12 mouse cellular contexts compared by ENCODE assay signal in the genomic region with DNA sequence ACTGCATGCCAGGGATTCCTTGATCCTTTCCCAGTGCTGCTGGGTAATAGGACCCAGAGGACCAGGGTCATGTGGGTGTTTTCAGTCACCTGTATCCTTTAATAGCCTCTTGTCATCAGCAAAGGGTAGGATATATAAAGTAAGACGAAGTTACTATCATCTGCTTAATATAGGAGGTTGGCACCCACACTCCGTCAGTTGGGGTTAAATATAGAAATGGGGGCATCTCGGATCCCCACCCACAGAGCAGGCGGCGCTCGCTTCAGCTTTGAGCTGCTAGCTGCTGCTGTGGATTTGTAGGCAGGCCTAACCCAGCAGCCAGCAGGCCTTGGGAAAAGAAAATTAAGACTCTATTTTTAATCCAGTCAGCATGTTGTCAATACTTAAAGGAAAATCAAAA. TPM values are rescaled to one million over a fixed set of nuclear protein-coding genes. Genes with fewer than 3 reads are reported as not detected.
A peak's percentile ranks its signal among the peaks of the same experiment; 100 is the strongest.
DNase-seq lines count a peak whose midpoint lies in the region; ATAC-seq and TF ChIP-seq lines count a peak whose summit lies in the region.
"Had no signal": no experiment of that assay in that cellular context is flagged by ENCODE, and none has a peak within 500 bp of the region (broad histone marks: within the 10 kb centered on the region; RNA-seq: fewer than 3 reads in every experiment).

No protein-coding gene starts in this region.

- no peaks in the 10 kb centered on the region for H3K27me3 ChIP-seq in heart, adult 2 months (ENCODE audit: control insufficient read depth, insufficient read depth, low read length)
- H3K27me3 ChIP-seq: embryonic facial prominence, embryonic 12.5 days had no signal

- no peak for TF ChIP-seq EP300 in heart, adult 2 months (IDR thresholded peaks at IDR 0.05; ENCODE audit: insufficient read depth, low read depth, low read length)

- intact Hi-C loops in heart, adult 2 months (cut with DNase I): loop anchor here (2.0 kb wide), 1 partner anchor 27 kb away; no protein-coding TSS in a partner anchor

- 65% methylated on average over 6 of the region's 6 CpGs for WGBS in heart, adult 2 months

- no peak overlapping the region for H3K9ac ChIP-seq in heart, adult 2 months (ENCODE audit: low read depth, low read length)
- H3K9ac ChIP-seq: embryonic facial prominence, embryonic 12.5 days; liver, embryonic 14.5 days had no signal

- no peaks in the 10 kb centered on the region for H3K79me2 ChIP-seq in heart, adult 2 months (replicated peaks; ENCODE audit: control insufficient read depth, insufficient read depth, low read length)

- no peak for TF ChIP-seq CTCF in heart, adult 2 months (IDR thresholded peaks at IDR 0.05)
- no peak for TF ChIP-seq CTCF in layer of hippocampus, adult 2 months (conservative IDR thresholded peaks at IDR 0.05)

- peak in 1 of 2 experiments; percentile 60 for DNase-seq in heart, adult 2 months
- DNase-seq in heart, postnatal 4 days: no peak
- DNase-seq in frontal cortex, adult 2 months (ENCODE audit: extremely low spot score in 1 of 2, low spot score in 1 of 2): peak; percentile 84
- DNase-seq in layer of hippocampus, adult 2 months (ENCODE audit: low spot score in 2 of 2): peak; percentile 76
- peak; percentile 86 for DNase-seq in right cerebral cortex, adult 18-20 months
- DNase-seq in lung, adult 18-20 months: no peak
- DNase-seq in thymus, adult 18-20 months: no peak
- DNase-seq: gastrocnemius, postnatal 14 days; kidney, postnatal 14 days had no signal

- 0 out of 2 replicates have a peak, but pooled peaks cover 2% of the 10 kb centered on the region for H3K36me3 ChIP-seq in heart, adult 2 months (ENCODE audit: control insufficient read depth, insufficient read depth, low read length)
- H3K36me3 ChIP-seq: embryonic facial prominence, embryonic 12.5 days had no signal

- no peak for TF ChIP-seq POLR2A in heart, adult 2 months (IDR thresholded peaks at IDR 0.05; ENCODE audit: insufficient read depth, low read depth, low read length)

- H3K4me1 ChIP-seq in heart, adult 2 months (ENCODE audit: control insufficient read depth, insufficient read depth, low read length): peaks cover 15% of the 10 kb centered on the region
- H3K4me1 ChIP-seq: embryonic facial prominence, embryonic 12.5 days had no signal

- H3K4me3 ChIP-seq in heart, adult 2 months: no peak overlapping the region
- no peak overlapping the region for H3K4me3 ChIP-seq in layer of hippocampus, adult 2 months
- H3K4me3 ChIP-seq: embryonic facial prominence, embryonic 12.5 days had no signal

- peak overlapping the region; percentile 87 for H3K27ac ChIP-seq in heart, adult 2 months
- 0 out of 2 replicates have a peak overlapping the region, but pooled peaks have one; percentile 25 for H3K27ac ChIP-seq in layer of hippocampus, adult 2 months
- H3K27ac ChIP-seq: embryonic facial prominence, embryonic 12.5 days; liver, embryonic 14.5 days had no signal

- no peak for ATAC-seq in granulocyte monocyte progenitor cell, adult 5-6 weeks (replicated peaks; ENCODE audit: poor library complexity, severe bottlenecking)

RNA-seq across cellular contexts. Expression of gene Gpr153, which starts 28.0 kb away (rescaled TPM):
- total RNA-seq in heart, adult 2 months (2021): 10 to 100 TPM in 1 of 2 experiments, 1 to 10 TPM in 1; 8.6 to 11.9 TPM
- polyA plus RNA-seq in heart, adult 2 months (2012; rRNA removed): 18.0 and 24.0 TPM in 2 replicates
- total RNA-seq in heart, postnatal 4 days (2021): 10 to 100 TPM; 30.1 to 30.6 TPM
- 35.4 and 43.3 TPM in 2 replicates for polyA plus RNA-seq in frontal cortex, adult 2 months (2012; rRNA removed)
- 1 to 10 TPM; 5.6 to 6.4 TPM for total RNA-seq in layer of hippocampus, adult 2 months (2021)
- total RNA-seq in granulocyte monocyte progenitor cell, adult 5-6 weeks (2014; fragmentation: Nextera tagmentation): not detected in 2 replicates
- not detected in 2 replicates for total RNA-seq in granulocyte monocyte progenitor cell, adult 5-6 weeks (2017)

RNA-seq across cellular contexts. Expression of gene Hes3, which starts 45.5 kb away (rescaled TPM):
- not detected for total RNA-seq in heart, adult 2 months (2021)
- polyA plus RNA-seq in heart, adult 2 months (2012; rRNA removed): not detected in 2 replicates
- not detected for total RNA-seq in heart, postnatal 4 days (2021)
- polyA plus RNA-seq in frontal cortex, adult 2 months (2012; rRNA removed): 0.38 and 0.71 TPM in 2 replicates
- total RNA-seq in layer of hippocampus, adult 2 months (2021): not detected
- not detected in 2 replicates for total RNA-seq in granulocyte monocyte progenitor cell, adult 5-6 weeks (2014; fragmentation: Nextera tagmentation)
- total RNA-seq in granulocyte monocyte progenitor cell, adult 5-6 weeks (2017): not detected in 2 replicates
- total RNA-seq: gastrocnemius, postnatal 14 days had no signal
- polyA plus RNA-seq: liver, embryonic 14.5 days had no signal

RNA-seq across cellular contexts. Expression of gene Icmt, which starts 51.0 kb away (rescaled TPM):
- total RNA-seq in heart, adult 2 months (2021): 10 to 100 TPM; 26.4 to 28.2 TPM
- 17.7 and 27.2 TPM in 2 replicates for polyA plus RNA-seq in heart, adult 2 months (2012; rRNA removed)
- total RNA-seq in heart, postnatal 4 days (2021): 10 to 100 TPM; 32.1 to 33.3 TPM
- 32.7 and 34.2 TPM in 2 replicates for polyA plus RNA-seq in frontal cortex, adult 2 months (2012; rRNA removed)
- total RNA-seq in layer of hippocampus, adult 2 months (2021): 10 to 100 TPM; 42.3 to 43.0 TPM
- total RNA-seq in granulocyte monocyte progenitor cell, adult 5-6 weeks (2014; fragmentation: Nextera tagmentation): 14.3 and 17.9 TPM in 2 replicates
- 13.0 and 13.9 TPM in 2 replicates for total RNA-seq in granulocyte monocyte progenitor cell, adult 5-6 weeks (2017)

Comparison
In these comparisons a context has a peak if more than half of its experiments do, and no peak if none do; other contexts are left out.
1. DNase-seq: peak in frontal cortex, adult 2 months (2 of 2), layer of hippocampus, adult 2 months (2 of 2) and right cerebral cortex, adult 18-20 months (single experiment); none in heart, postnatal 4 days (single experiment), lung, adult 18-20 months (0 of 2) and thymus, adult 18-20 months (0 of 2).
2. RNA of gene Gpr153, which starts 28.0 kb away (total RNA-seq): 30.1 to 30.6 TPM in heart, postnatal 4 days, 8.6 to 11.9 TPM in heart, adult 2 months and 5.6 to 6.4 TPM in layer of hippocampus, adult 2 months; not detected in granulocyte monocyte progenitor cell, adult 5-6 weeks; every median in the first group is over 4 times any median in the second.